Mouse (Mus musculus) T-helper 17 cell (primary cell): ENCODE data around the gene Aoc1.
"Not testable (repeated sequence)": the region's sequence is repeated elsewhere in the genome, so short reads cannot be mapped to it uniquely, and the experiment has no call there.

Source experiments
- in situ Hi-C, 2 experiments: fragments of 300-600 bp; cut with MboI, MseI; formaldehyde crosslinking; loops; 1 replicate in 1 of 2; 2 replicates in 1 of 2; pipeline ENCODE4 v1.15.1; 2025; ENCODE audit warnings: high pct_unique_total_duplicates in 2 of 2

Aoc1 gene

GRCm38 (mm10) chr6:48860851-48861250, 11.8 kb upstream of the Aoc1 start:
- in situ Hi-C loops: loop anchor here (5.0 to 25.0 kb wide), 3 partner anchors 46 to 1199 kb away; no protein-coding TSS in a partner anchor

GRCm38 (mm10) chr6:48861616-48862280, 10.9 kb upstream of the Aoc1 start:
- in situ Hi-C loops: loop anchor here (5.0 to 25.0 kb wide), 3 partner anchors 46 to 1199 kb away; no protein-coding TSS in a partner anchor

- in situ Hi-C loops: loop anchor here (5.0 to 25.0 kb wide), 3 partner anchors 44 to 1201 kb away; no protein-coding TSS in a partner anchor
These were observed 9.9 kb upstream of the Aoc1 start for GRCm38 (mm10) chr6:48862816-48863215.

GRCm38 (mm10) chr6:48863488-48863887, 9.2 kb upstream of the Aoc1 start:
- in situ Hi-C loops: loop anchor here (5.0 to 25.0 kb wide), 3 partner anchors 44 to 1201 kb away; no protein-coding TSS in a partner anchor

GRCm38 (mm10) chr6:48864181-48864580, 8.5 kb upstream of the Aoc1 start:
- in situ Hi-C loops: loop anchor here (5.0 to 25.0 kb wide), 3 partner anchors 43 to 1202 kb away; no protein-coding TSS in a partner anchor

GRCm38 (mm10) chr6:48864723-48865122, 8.0 kb upstream of the Aoc1 start:
- in situ Hi-C loops: loop anchor here (5.0 to 25.0 kb wide), 3 partner anchors 43 to 1202 kb away; no protein-coding TSS in a partner anchor

- in situ Hi-C loops: loop anchor here in 1 of 2 experiments (25.0 kb wide), 1 partner anchor 1203 kb away; no protein-coding TSS in a partner anchor
These were observed 7.4 kb upstream of the Aoc1 start for GRCm38 (mm10) chr6:48865152-48865745.

GRCm38 (mm10) chr6:48866355-48866950, 6.2 kb upstream of the Aoc1 start:
- in situ Hi-C loops: loop anchor here in 1 of 2 experiments (25.0 kb wide), 1 partner anchor 1204 kb away; no protein-coding TSS in a partner anchor

- in situ Hi-C loops: loop anchor here in 1 of 2 experiments (25.0 kb wide), 1 partner anchor 1205 kb away; no protein-coding TSS in a partner anchor
These were observed 5.5 kb upstream of the Aoc1 start for GRCm38 (mm10) chr6:48867158-48867557.

- in situ Hi-C loops: loop anchor here in 1 of 2 experiments (25.0 kb wide), 1 partner anchor 1207 kb away; no protein-coding TSS in a partner anchor
These were observed 2.9 kb upstream of the Aoc1 start for GRCm38 (mm10) chr6:48869774-48870173.

- in situ Hi-C loops: loop anchor here in 1 of 2 experiments (25.0 kb wide), 1 partner anchor 1212 kb away; no protein-coding TSS in a partner anchor
These were observed 1.9 kb downstream of the Aoc1 start for GRCm38 (mm10) chr6:48874576-48874975.

GRCm38 (mm10) chr6:48875515-48875914, 2.8 kb downstream of the Aoc1 start:
- in situ Hi-C loops: no loop called here

- in situ Hi-C loops: no loop called here
These were observed 3.9 kb downstream of the Aoc1 start for GRCm38 (mm10) chr6:48876510-48877135.

- in situ Hi-C loops: loop anchor here in 1 of 2 experiments (10.0 kb wide), 1 partner anchor 769 kb away; no protein-coding TSS in a partner anchor
These were observed 21.5 kb downstream of the Aoc1 start for GRCm38 (mm10) chr6:48894203-48894602.

- in situ Hi-C loops: loop anchor here in 1 of 2 experiments (10.0 kb wide), 1 partner anchor 770 kb away; no protein-coding TSS in a partner anchor
These were observed 22.5 kb downstream of the Aoc1 start for GRCm38 (mm10) chr6:48894938-48895818.

GRCm38 (mm10) chr6:48895941-48896340, 23.2 kb downstream of the Aoc1 start:
- in situ Hi-C loops: loop anchor here in 1 of 2 experiments (10.0 kb wide), 1 partner anchor 771 kb away; no protein-coding TSS in a partner anchor

GRCm38 (mm10) chr6:48896956-48897355, 24.3 kb downstream of the Aoc1 start:
- in situ Hi-C loops: loop anchor here in 1 of 2 experiments (10.0 kb wide), 1 partner anchor 772 kb away; no protein-coding TSS in a partner anchor

- in situ Hi-C loops: not testable (repeated sequence)
These were observed 28.6 kb downstream of the Aoc1 start for GRCm38 (mm10) chr6:48901316-48901715.

GRCm38 (mm10) chr6:48902511-48903406, 30.1 kb downstream of the Aoc1 start:
- in situ Hi-C loops: no loop called here
